Mouse (Mus musculus) adrenal gland, postnatal 10 days (tissue): Measurements from ENCODE around the gene Sox8. TPM values are rescaled to one million over a fixed set of nuclear protein-coding genes. Genes with fewer than 3 reads are reported as not detected.

Experiments
- DNase-seq: peaks from one replicate; pipeline ENCODE4 v3.0.0; 2021; ENCODE audit warnings: mixed read lengths
- long read RNA-seq, 2 experiments: library from polyadenylated mRNA; stranded (forward); transcript quantifications; one replicate each; pipeline ENCODE4 v2.0.0; 2021
- total RNA-seq, 2 experiments: library from RNA; stranded (reverse); gene quantifications; 2 replicates each; pipeline ENCODE4 v1.2.3; 2021

Gene Sox8
- 1 to 10 TPM; 1.7 to 2.4 TPM for total RNA-seq
- long read RNA-seq, experiment 1, partial matches to known transcripts: 0 of 2 reads
- long read RNA-seq, experiment 1, other reads (novel, unspliced or antisense): 1 of 2 reads
- long read RNA-seq, experiment 2, partial matches to known transcripts: 0 of 1 reads
- long read RNA-seq, experiment 2, other reads (novel, unspliced or antisense): 1 of 1 reads

DNA sequence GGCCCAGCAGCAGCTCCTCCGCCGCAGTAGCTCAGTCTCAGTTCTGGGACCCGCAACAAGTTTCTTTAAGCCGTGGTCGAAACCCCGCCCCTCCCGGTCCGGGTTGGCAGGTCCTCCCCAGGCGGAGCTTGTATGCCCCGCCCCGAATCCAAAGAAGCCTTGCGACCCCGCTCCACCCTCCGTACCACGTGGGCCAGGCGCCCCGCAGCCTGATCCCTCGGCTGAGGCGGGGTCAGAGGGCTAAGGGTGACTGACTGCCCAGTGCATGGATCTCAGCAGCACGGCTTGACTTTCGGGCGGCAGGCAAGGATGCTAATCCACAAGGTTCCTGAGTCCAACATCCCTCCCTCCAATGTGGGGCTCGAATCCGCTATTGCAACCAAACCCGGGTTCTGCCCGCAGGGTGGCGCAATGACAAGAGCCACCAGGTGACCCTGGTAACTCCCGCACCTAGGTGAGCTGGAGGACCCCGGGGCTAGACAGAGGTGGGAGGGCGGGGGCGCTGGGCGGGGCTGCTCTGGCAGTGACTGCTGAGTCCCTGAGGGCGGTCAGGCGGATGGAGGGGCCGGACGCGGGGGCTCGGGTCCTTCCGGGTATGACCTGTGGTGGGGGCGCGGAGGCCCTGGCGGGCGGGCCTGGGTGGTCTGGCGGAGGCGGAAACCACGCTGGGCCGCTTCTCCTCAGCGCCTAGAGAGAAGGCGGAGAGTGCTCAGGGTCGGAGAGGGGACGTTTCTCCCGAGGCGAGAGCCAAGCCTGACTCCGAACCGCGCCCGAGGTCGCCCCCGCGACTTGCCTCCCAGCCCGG is at the start of gene Sox8:
Sox8 (minus strand) TSS at position 39 of the 805 bp plus-strand sequence.
- DNase-seq: peak; percentile 81

DNA sequence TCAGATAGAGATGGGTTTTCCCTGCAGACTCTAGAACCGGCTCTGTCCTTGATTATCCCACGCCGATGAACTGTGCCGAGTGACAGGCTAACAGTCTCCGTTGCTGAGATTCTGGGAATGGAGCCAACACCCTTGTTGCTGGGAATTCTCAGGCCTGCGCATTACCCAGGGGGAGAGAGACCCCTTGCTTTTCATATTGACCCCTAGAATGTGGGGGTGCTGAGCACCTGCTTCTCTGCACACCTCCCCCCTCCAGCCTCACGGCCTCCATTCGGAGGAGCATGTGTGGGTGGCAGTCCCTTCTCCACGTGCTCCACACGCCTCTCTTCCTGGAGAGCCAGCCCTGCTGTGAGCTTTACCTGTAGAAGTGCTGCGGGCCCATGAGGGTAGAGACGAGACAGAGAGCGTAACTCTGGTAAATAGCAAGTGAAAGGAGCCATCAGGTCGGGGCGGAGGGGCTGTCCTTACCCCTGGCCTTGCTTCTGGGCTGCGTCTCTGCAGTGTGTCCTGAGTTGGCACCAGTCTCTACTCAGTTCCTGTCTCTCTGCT is 48.1 kb upstream of the Sox8 start:
- DNase-seq: peak; percentile 53

DNA sequence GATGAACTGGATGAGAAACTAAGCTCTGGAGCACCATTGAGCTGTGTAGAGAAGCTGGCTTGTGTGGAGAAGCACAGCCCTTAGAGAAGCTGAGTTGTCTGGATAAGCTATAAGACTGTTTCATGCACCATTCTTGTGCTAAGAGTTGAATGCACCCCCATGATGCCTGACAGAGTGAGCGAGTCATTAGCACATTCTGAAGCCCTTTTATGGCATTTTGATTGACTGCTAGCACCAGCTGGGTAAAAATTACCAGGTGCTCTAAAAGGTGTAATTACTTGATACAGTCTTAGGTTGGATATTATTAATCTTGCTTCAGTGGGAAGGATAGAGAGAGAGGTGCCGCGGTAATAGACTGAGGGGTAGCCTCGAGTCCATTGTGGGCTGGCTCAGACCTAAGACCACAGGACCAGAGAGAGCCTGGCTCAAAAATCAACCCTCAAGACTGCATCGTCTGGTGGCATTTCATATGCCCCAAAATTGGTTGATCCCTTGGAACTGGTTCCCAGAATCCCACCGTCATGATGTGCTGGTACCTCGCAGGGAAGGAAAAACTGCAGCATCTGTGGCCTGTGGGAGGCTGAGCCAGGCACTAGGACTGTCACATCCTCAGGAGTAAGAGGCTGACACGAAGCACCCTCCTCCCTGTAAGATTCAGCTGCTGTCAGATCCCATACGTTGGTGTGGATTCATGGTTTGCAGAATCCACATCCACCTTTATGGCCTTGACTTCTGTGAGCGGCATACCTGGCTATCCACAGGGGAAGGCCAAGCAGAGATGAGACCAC is 44.4 kb upstream of the Sox8 start:
- DNase-seq: no peak

DNA sequence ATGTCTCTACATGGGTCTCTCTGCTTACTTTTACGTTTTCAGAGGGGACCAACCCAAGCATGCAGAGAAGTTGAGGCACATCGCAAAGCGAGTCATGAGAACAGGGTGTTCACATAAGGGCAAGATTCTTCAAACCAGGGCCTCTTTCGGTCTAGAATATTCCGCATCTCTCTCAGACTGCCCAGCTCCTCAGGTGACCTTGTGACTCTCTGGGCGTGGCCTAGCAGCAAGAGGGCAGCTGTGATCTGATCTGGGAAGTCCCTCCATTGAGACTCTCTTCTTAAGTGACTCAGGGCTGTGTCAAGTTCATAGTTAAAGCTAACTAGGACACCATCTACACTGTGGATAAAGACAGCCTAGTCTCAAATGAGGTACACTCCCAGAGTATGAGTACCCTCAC is 42.8 kb upstream of the Sox8 start:
- DNase-seq: no peak

DNA sequence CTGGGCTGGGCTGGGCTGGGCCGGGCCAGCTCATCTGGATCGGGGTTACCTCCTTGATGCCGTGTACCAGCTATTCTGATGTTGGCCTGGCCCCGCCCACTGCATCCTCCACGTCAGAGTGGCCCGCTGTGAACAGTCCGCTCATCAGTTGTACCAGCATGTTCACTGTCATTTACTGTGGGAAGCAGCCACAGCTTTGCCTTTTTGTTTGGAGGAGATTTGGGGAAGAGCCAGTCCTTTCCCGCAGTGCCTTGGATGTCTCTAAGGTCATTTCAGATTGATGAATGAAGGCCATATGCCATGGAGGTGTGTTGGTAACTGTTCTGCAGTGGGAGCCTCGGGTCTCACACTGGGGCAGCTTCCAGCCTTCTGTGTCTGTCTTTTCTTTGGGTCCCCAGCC is 42.1 kb upstream of the Sox8 start:
- no peak for DNase-seq

DNA sequence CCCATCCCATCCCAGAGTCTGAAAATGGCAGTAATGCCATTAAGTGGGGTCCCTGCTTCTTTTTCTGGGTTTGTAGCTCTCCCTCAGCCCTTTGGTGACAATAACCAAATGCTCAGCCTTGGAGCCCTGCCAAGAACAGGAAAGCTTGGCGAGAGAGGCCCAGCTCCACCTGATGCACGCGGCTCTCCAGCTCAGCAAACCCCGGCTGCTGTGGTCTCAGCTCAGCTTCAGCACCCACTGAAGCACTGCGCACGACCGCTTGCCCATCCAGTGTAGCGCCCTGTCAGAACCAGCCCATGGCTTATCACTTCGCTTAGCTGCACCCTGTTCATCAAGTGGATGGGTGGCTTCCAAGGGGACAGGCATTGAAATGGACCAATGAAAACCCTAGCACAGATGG is 39.7 kb upstream of the Sox8 start:
- peak; percentile 64 for DNase-seq

DNA sequence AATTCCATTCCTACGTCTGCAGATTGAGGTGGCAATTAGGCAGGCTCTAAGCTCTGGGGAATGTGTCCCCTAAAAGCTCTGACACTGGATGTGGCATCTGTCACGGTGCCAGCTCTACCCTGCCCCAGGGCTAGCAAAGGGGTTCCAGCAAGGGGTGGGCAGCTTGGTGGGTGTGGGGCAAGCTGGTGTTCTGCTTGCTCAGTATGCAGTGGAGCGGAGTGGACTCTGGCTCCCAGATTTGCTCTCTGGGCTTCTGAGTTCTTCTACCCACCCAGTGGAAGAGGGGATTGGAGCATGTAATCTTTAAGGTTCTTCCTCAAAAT is 39.0 kb upstream of the Sox8 start:
- no peak for DNase-seq

DNA sequence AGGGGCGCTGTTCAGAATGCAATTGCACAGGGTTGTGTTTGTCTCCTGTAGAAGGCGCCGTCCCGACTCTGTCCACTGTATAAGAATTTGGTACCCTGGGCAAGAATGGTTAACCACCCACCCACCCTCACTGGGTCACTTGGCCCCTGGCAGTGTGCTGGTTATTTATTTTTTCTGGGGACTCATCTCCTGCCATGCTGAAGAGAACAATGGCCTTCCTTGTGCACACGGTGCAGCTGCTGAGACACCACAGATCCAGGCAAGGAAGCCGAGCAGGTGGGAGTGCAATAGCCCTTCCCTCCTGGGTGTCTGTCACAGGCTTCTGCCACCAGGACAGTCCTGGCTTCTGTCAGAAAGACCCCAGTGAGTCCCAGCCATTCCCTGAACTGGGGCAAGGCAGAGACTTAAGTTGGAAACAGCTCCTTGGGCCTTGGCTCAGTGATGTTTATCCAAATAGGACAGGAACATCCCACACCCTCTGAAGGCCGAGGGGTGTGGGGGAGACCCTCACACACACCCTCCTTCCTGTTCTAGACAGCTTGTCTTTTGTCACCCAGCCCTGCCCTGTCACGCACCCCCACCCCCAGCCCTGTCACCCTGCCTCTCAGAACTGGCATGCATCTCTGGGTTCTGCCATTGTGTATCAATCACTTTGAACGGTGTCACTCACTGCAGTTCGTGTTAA is 38.5 kb upstream of the Sox8 start:
- DNase-seq: no peak

DNA sequence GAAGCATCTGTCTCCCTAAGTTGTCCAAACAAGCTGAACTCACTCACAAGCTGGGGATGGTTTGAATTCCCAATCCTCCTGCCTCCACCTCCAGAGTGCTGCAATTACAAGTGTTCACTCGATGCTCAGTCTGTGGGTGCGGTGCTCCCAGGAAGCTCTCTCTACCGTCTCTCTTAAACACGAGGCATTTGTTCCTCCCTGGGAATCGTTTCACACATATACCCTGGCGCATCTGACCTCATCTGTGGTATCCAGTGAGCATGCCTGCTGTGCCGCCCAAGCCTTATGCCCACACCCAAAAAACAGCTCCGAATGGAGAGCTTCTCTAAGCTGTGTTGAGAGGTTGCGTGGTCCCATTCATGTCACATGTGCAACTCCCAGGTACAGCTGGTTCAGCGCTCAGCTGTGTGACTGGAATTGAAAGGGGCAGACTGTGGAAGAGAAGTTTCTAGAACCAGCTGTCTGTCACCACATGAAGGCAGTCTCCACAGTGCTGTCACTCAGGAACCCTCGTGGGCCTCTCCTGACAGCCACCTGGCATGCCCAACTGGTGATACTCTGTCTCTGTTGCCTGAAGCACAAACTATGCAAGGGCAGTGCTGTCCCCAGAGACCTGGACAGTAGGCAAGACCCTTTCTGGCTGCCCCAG is 37.8 kb upstream of the Sox8 start:
- DNase-seq: no peak

DNA sequence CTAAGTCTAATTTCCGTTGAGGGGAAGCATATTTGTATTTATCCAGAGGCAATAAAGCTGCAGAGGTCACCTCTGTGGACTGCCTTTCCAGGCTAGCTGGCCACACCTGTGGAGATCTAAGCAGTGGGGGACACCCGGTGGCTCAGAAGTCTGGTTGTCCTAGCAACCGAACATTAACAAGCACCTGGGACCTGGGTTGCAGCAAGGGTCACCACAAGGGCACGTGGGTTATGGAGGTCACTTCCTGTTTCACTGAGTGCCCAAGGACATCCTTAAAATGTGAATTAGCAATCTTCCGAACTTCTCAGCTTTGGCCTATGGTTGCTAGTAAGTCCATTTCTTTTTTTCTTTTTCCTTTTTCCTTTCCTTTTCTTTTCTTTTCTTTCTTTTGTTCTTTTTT is 33.7 kb upstream of the Sox8 start:
- no peak for DNase-seq

DNA sequence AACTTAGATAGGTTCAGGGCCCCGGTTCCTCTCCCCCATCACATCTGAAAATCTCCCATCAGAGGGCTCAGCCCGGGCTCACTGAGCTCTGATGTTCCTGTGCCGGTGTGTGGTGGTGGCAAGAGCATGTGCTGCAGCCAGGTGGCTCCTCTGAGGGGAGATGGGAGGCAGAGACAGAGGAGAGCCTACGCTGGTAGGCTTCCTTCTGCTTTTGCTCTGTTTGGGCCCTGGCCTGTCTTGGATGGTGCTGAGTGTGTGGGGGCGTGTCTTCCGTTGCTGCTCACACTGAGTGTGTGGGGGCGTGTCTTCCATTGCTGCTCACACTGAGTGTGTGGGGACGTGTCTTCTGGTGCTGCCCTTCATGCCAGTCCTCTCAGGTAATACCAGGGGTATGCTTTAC is 31.9 kb upstream of the Sox8 start:
- no peak for DNase-seq

DNA sequence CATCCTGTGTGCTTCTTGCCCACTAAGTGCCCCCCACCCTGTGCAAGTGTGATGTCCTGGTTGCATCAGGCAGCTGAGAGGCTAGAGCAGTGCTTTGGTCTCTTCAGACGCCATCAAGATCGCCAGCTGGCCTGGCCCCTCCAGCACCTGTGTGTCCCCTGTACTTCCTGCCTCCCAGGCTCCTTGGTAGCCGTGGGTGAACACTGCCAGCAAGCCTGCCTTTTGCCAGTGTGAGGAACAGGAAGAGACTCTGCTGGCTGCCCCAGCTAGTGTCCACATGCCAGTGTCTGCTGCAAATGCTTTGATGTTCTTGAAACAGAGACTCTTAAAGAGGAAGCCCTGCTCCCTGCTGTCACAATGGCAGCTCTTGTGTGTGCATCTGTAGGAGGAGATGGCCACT is 27.1 kb upstream of the Sox8 start:
- DNase-seq: no peak

DNA sequence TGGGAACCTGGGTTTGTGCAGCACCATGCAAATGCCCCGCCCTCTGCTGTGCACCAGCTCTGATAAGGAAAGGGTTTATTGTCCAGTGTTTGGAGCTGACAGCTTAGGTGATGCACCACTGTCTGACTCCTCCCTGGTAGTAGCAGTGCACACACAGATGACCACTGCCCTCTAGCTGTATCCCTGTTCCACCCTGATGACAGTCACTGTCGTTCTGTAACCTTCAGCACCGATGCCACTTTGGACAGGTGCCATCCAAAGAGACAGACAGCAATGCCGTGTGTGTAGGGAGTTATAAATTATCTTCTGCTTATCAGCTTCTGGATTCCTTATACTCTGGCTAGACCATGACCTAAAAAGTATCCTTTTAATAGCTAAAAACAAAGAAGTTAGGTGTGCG is 25.0 kb upstream of the Sox8 start:
- peak; percentile 71 for DNase-seq

DNA sequence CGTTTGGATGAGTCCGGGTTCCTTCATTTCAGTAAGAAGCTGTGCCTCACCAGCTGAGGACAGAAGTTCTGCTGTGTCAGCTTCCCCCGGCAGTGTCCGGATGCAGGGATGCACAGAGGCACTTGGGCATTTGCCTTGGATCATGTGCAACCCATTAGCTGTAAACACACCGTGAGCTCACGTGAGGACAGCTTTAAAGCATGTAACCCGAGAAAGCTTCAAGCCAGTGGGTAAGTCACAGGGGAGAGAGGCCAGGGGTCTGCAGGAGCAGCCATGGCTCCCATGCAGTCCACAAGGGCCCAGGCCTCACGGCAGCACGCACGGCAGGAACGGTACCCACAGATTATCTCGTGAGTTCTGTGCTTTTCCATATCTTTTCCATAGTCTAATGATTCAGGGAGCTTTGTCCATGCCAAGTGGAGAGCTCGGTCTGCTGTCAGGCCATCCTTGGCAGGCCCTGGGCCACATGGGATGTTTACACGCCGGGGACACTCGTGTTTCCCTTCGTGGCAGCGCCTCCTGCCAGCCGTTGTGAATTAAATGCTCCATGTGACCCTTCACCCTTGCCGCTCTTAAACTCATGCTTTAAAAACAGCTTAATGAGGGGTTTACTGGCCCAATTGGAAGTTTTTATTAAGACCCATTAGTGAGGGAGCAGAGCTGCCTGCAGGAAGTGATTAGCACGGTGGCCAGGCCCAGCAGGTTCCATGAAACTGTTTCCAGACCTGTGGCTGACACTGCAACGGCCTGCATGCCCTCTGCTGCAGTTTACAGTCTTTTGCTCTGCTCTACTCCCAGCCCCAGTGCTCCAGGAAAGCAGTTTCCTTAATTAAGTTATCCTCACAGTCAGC is 23.1 kb upstream of the Sox8 start:
- no peak for DNase-seq

DNA sequence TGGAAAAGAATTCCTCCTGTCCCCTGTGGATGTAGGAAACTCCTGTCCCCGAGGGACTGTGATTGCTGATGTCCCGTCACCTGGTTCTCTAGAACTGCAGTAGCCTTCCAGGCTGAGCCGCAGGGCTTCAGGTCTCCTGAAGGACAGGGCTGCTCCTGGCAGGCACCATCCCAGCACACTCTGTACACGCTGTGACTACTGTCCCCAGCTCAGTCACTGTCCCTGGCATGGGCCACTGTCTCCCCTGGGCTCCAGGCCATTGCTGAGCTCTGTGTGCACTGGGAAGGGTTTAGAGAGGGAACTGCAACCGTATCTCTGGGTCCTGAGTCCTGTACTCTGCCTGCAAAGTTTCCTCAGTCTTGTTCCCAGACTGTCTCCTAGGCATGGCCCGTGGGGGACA is 21.9 kb upstream of the Sox8 start:
- no peak for DNase-seq

DNA sequence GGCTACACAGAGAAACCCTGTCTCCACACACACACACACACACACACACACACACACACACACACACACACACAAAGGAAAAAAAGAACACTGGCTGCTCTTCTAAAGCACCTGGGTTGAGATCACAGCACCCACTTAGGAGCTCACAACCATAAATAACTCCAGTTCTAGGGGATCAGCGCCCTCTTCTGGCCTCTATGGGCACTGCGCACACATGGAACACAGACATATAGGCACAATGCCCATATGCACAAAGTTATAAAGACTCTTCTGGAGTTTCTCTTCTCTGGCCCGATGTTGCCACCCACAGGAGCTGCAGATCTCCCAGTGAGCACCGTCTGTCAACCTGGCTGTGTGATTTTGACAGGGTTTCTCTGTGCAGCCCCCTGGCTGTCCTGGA is 20.5 kb upstream of the Sox8 start:
- no peak for DNase-seq

DNA sequence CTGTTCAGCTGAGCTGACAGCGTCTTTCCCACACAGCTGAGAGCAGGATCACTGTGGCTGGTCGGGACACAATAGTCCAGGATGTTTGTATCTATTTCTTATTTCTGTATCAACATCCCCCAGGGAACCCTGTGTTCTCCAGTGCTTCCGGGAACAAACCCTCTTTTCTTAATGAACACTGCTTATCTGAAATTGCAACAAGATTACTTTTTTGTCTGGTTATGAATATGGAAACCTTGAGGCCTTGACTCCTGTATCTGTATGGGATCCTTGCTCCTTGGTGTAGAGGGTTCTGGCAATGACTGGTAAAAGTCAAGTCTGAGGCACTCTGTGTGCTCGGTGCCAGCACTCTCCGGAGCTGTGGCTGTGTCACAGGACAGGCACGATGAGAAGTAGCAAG is 19.6 kb upstream of the Sox8 start:
- DNase-seq: no peak

DNA sequence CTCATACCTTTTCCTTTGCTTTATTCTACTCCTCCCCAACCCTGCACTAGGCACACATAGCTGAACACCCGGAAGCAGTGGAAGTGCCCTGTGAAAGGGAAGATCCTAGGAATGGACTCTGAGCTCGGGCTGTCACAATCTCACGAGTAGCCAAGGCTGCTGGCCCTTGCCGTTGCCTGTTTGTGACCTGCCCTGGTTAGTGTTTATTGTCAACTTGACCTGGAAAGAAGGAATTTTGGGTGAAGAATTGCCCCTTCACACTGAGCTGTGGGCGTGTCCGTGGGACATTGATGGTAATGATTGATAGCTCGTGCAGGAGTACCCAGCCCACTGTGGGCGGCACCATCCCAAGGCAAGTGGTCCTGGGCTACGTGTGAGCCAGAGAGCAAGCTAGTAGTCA is 14.2 kb upstream of the Sox8 start:
- no peak for DNase-seq

DNA sequence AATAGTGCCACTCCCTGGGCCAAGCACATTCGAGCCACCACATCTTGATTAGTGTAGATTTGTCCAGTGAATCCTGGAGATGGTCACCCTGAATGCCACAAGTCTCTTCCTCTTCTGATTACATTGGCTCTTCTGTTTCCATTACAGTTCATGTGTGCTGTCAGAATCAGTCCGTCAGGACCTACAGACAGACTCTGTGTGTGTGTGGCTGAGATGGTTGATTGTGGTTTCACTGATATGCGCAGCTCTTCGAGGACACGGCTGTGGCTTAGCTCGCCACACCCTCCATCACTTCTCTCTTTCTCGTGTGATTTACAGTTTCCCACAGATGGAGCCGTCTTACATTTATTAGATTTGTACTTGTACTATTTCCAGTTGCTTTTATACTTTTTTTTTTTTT is 13.4 kb upstream of the Sox8 start:
- DNase-seq: no peak

DNA sequence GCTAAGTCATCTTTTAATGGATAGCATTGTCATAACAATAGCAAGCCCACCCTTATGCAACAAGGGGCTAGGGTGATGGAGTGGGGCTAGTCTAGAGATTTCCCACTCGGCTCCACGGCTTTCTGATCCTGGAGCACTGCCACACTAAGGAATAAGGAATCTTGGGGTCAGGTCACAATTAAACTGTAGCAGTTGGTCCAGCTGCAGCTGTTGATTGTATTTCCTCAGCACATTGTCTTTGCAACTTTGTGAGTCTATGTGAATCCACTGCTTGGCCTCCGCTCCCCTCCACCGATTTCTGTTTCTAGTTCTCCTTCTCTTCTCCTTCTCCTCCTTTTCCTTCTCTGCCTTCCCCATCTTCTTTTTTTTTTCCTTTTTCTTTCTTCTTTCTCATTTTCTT is 12.6 kb upstream of the Sox8 start:
- no peak for DNase-seq

DNA sequence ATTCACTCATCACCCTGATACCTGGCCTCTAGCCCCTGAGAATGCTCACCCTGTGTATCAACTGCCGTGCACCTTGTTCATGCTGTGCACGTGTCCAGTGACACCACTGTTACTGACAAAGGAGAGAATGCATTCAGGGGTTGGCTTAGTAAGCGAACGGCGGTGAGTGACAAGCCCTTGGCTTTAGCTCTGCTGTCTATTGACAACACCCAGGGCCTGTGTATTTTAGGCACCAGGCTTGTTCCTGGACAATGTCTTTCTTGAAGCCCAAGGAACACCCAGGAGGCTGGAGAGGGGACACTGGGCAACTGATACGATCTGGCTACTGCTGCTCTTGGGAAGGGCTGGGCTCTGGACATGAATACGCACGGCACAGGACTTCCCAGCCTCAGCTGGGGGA is 11.6 kb upstream of the Sox8 start:
- no peak for DNase-seq
